Mouse (Mus musculus) liver, embryonic 12.5 days (tissue): ENCODE results near the gene Tbx1. TPM values are rescaled to one million over a fixed set of nuclear protein-coding genes. Genes with fewer than 3 reads are reported as not detected.

Experiments
- ATAC-seq: fragments of 200-750 bp; cut with Nextera tagmentation; 2 replicates; pipeline ENCODE4 v1.8.0; 2017; ENCODE audit warnings: moderate number of reproducible peaks, mild to moderate bottlenecking, moderate library complexity
- H3K27ac ChIP-seq: fragments of 300-500 bp; sonication (generic); 2 replicates; pipeline ENCODE4 v1.5.1; 2016; ENCODE audit warnings: mild to moderate bottlenecking
- H3K27me3 ChIP-seq: fragments of 300-500 bp; sonication (generic); replicated peaks from 2 replicates; pipeline ENCODE4 v1.6.1; 2016; ENCODE audit warnings: mild to moderate bottlenecking, moderate library complexity
- H3K36me3 ChIP-seq: fragments of 300-500 bp; sonication (generic); 2 replicates; pipeline ENCODE4 v1.6.1; 2016; ENCODE audit warnings: mild to moderate bottlenecking, moderate library complexity
- H3K4me1 ChIP-seq: fragments of 300-500 bp; sonication (generic); 2 replicates; pipeline ENCODE4 v1.6.1; 2016
- H3K4me2 ChIP-seq: fragments of 300-500 bp; sonication (generic); 2 replicates; pipeline ENCODE4 v1.6.1; 2016; ENCODE audit warnings: mild to moderate bottlenecking, moderate library complexity
- H3K4me3 ChIP-seq: fragments of 300-500 bp; sonication (generic); 2 replicates; pipeline ENCODE4 v1.5.1; 2016; ENCODE audit warnings: mild to moderate bottlenecking, moderate library complexity
- H3K9ac ChIP-seq: fragments of 300-500 bp; sonication (generic); 2 replicates; pipeline ENCODE4 v1.6.1; 2016; ENCODE audit warnings: mild to moderate bottlenecking, moderate library complexity
- H3K9me3 ChIP-seq: fragments of 300-500 bp; sonication (generic); replicated peaks from 2 replicates; pipeline ENCODE4 v1.6.1; 2016; ENCODE audit warnings: mild to moderate bottlenecking, moderate library complexity
- WGBS: fragments of 180-500 bp; shearing (Covaris S2); methylation state at CpG from one replicate; pipeline ENCODE4 v1.1.7; 2016; ENCODE audit not compliant: insufficient replicate concordance; 5-methylcytosine and 5-hydroxymethylcytosine counted together
- polyA plus RNA-seq: library from polyadenylated mRNA; unstranded; fragments of >200 nt; fragmentation: Nextera tagmentation; extraction: Ambion mirVana; gene quantifications from 2 replicates; pipeline ENCODE4 v1.2.1, GENCODE M21; 2016

Tbx1 gene
- polyA plus RNA-seq, 1 experiment from 2014 or later: not detected

DNA sequence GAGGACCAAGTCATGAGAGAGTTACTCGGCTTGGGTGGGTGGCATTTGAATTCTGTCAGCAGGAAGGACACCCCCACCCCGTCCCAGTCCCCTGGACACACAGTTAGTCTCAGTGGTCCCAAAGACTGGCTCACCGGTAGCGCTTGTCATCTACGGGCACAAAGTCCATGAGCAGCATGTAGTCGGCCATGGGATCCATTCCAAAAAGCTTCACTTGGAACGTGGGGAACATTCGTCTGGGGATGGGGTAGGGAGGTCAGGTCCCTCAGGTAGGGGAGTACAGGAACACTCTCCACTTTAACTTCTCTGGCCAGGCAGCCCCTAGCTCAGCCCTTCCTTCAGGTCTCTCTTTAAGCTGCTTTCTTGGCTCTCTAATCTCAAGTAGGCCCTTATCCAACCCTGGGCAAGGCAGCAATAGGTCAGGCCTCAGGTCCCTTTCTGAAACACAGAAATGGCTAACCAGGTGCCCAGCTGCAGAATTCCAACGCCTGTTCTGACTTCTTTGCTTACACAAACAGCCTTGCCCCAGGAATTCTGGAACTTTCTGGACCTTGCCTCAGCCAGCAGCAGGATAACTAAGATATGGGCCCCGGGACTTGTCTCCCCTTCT is 5.5 kb downstream of the Tbx1 start:
- H3K4me2 ChIP-seq: no peak overlapping the region
- 26% methylated on average over 10 of the region's 10 CpGs for WGBS
- no peak for ATAC-seq

DNA sequence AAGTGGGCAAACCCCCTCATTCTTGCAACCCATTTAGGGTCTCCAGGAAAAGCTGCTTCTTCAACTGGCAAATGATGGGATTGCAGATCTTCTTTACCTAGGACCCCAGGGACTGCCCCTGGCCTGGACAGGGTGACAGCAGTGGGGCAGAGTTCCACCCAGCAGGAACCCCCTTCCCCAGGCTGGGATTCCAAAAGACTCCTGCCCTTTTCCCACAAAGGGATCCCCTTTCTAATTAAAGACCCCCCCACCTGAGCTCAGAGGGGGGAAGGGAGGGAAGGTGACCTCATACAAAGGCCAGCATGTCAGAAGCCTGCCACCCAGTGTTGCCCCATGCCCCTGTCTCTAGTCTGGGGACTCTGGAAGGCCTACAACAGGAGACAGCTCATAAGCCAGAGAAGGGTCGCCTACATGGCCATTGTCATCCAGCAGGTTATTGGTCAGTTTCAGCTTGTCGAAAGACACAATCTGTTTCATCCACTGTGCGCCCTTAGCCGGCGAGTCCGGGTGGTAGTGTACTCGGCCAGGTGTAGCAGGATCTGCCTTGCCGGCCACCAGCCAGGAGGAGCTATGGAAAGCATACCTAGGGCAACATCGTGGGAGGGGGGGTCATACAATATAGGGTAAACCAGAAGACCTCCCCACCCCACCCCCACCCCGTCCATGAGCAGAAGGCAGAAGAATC is 6.7 kb downstream of the Tbx1 start:
- Histone ChIP-seq H3K27me3 (peaks cover 98% of the 10 kb centered on the region), H3K36me3 (no peaks in the 10 kb centered on the region), H3K4me2 (no peak overlapping the region), H3K27ac (no peak overlapping the region), H3K9ac (no peak overlapping the region), H3K9me3 (no peaks in the 10 kb centered on the region), H3K4me1 (peaks cover 34% of the 10 kb centered on the region), H3K4me3 (no peak overlapping the region)
- WGBS: 25% methylated on average over 10 of the region's 10 CpGs
- no peak for ATAC-seq

More for the DNA sequence above, 5.5 kb downstream of the Tbx1 start:
- no peaks in the 10 kb centered on the region for H3K9me3 ChIP-seq
- no peak overlapping the region for H3K4me3 ChIP-seq
- H3K9ac ChIP-seq: no peak overlapping the region
- peaks cover 38% of the 10 kb centered on the region for H3K4me1 ChIP-seq
- peaks cover 100% of the 10 kb centered on the region for H3K27me3 ChIP-seq
- H3K27ac ChIP-seq: no peak overlapping the region
- no peaks in the 10 kb centered on the region for H3K36me3 ChIP-seq

DNA sequence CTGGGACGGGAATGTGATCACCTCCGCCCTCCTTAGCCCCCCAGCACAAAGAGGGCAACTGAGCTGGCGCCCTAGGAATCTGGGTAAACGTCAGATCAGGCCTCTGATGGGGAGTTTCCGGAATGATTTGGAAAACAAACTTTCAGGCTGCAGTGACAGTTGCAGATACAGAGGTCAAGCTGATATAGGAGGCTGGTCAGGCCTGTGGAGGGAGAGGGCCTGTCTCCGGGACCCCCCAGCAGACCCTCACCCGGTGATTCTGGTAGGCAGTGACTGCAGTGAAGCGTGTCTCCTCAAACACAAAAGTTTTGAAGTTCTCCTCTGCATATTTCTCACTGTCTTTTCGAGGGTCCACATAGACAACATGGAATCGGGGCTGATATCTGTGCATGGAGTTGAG is 7.3 kb downstream of the Tbx1 start:
- no peaks in the 10 kb centered on the region for H3K9me3 ChIP-seq
- no peak overlapping the region for H3K27ac ChIP-seq
- H3K27me3 ChIP-seq: peaks cover 98% of the 10 kb centered on the region
- H3K9ac ChIP-seq: no peak overlapping the region
- no peak for ATAC-seq
- no peak overlapping the region for H3K4me3 ChIP-seq
- peaks cover 29% of the 10 kb centered on the region for H3K4me1 ChIP-seq
- 13% methylated on average over 10 of the region's 10 CpGs for WGBS
- no peaks in the 10 kb centered on the region for H3K36me3 ChIP-seq
- H3K4me2 ChIP-seq: no peak overlapping the region

DNA sequence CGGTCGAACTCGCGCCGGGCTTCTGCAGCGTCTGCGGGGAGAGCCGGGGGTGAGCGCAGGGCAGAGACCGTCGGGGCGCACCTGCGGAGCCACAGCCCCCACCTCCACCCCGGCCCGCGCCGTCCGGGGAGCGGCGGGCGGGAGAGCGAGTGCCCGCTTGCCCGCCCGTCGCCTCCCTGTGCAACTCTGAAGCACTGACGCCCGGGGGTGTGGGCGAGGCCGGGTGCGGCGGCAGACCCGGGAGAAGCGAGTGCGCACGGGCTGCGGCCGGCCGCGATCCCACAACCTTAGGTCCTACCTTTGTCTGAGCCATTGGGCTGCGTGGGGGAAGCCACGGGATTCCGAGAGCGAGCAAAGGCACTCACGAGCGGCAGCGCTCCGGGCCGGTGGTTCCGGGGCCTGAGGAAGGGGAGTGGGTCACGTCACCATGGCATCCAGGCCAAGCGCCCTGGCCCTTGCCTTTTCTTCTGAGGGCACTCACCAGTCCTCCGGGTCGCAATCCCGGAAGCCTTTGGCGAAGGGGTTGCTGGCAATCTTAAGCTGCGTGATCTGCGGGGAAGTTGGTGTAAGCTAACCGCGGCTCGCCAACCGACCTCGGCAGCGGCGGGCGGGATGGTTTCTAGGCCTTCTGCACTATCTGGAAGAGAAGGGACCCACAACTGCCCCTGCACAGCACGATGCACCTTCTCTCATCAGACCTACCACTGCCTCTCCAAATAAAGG is 7.9 kb downstream of the Tbx1 start:
- peak overlapping the region; percentile 56 for H3K4me2 ChIP-seq
- no peaks in the 10 kb centered on the region for H3K36me3 ChIP-seq
- no peak overlapping the region for H3K27ac ChIP-seq
- peaks cover 98% of the 10 kb centered on the region for H3K27me3 ChIP-seq
- peaks cover 23% of the 10 kb centered on the region for H3K4me1 ChIP-seq
- H3K9ac ChIP-seq: no peak overlapping the region
- 4% methylated on average over 66 of the region's 67 CpGs for WGBS
- ATAC-seq: no peak
- no peaks in the 10 kb centered on the region for H3K9me3 ChIP-seq
- peak overlapping the region; percentile 35 for H3K4me3 ChIP-seq

DNA sequence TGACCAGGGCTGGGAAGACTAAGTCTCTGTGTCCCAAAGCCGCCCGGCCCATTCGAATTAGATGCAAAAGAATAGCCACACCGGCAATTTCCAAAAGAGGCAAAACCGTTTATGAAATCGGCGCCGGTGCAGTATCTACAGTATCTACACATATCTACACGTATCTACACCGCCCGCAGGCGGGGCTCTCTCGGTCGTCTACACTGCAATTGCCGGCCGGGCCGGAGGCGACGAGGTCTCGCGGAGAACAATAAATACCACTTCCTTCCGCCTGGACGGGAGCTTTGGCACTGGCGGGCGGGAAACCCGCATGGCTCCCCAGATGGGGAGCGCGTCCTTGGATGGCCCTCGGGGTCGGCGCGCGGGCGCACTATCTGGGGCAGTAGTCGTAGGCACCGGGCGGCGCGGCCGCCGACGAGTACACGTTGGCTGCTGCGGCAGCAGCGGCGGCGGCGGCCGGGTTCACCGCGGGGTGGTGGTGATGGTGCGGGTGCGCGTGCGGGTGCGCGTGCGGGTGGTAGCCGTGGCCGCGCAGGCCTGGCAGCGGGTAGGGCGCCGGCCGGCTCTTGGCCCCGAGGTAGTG is 8.8 kb downstream of the Tbx1 start:
- 3% methylated on average over 65 of the region's 66 CpGs for WGBS
- Histone ChIP-seq H3K4me2 (peak overlapping the region; percentile 56), H3K27me3 (peaks cover 98% of the 10 kb centered on the region), H3K27ac (no peak overlapping the region), H3K4me3 (peak overlapping the region; percentile 35), H3K4me1 (peaks cover 22% of the 10 kb centered on the region), H3K9ac (no peak overlapping the region), H3K36me3 (no peaks in the 10 kb centered on the region), H3K9me3 (no peaks in the 10 kb centered on the region)
- no peak for ATAC-seq

DNA sequence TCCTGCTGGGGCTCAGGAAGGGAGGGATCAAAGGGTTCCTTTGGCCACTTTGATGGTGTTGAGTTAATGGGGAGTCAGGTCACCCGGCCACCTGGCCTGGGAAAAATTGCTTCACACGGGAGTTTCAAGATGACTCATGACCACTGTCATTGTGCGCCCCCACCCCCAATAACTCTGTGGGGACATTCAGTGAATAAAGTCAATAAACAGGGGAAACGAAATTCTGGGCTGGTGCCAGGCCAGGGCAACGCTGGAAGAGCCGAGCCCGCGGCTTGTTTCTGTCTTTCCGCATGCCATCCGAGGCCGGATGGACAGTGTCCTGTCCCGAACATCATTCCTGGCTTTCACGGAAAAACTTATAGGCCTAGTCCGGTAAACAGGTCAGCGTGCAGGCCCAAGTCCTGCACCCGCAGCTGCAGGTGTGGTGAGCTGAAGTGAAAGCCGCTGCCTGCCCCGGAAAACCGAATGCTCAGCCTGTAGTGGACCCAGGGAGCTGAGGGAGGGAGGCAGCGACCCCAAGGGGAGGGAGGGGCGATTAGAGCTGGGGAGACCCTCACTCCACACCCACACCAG is 9.3 kb downstream of the Tbx1 start:
- Histone ChIP-seq H3K9me3 (no peaks in the 10 kb centered on the region), H3K27me3 (peaks cover 97% of the 10 kb centered on the region), H3K36me3 (no peaks in the 10 kb centered on the region), H3K4me1 (peaks cover 16% of the 10 kb centered on the region), H3K9ac (no peak overlapping the region), H3K27ac (no peak overlapping the region), H3K4me2 (peak overlapping the region; percentile 56), H3K4me3 (peak overlapping the region; percentile 35)
- 8% methylated on average over 21 of the region's 21 CpGs for WGBS
- no peak for ATAC-seq

DNA sequence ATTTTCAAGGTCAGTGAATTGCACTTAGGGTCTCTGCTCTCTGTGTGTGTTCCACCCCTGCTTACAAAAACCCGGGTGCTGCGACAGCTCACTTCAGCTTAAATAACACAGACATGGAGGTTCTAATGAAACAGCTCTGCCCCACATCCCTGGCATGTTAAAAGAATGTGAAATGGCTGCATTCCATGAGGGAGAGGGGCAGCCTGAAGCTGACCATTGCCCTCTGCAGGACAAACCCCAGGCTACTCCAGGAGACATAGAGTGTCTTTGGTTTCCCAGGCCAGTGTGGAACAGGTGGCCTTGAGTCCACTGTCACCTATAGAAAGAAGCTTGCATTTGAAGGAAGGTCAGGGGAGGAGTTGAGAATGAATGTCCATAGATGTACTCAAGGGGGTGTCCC is 10.1 kb downstream of the Tbx1 start:
- Histone ChIP-seq H3K27me3 (peaks cover 94% of the 10 kb centered on the region), H3K27ac (no peak overlapping the region), H3K9me3 (no peaks in the 10 kb centered on the region), H3K36me3 (no peaks in the 10 kb centered on the region), H3K9ac (no peak overlapping the region), H3K4me3 (no peak overlapping the region), H3K4me2 (no peak overlapping the region), H3K4me1 (peaks cover 15% of the 10 kb centered on the region)
- 23% methylated on average over 2 of the region's 2 CpGs for WGBS
- no peak for ATAC-seq

DNA sequence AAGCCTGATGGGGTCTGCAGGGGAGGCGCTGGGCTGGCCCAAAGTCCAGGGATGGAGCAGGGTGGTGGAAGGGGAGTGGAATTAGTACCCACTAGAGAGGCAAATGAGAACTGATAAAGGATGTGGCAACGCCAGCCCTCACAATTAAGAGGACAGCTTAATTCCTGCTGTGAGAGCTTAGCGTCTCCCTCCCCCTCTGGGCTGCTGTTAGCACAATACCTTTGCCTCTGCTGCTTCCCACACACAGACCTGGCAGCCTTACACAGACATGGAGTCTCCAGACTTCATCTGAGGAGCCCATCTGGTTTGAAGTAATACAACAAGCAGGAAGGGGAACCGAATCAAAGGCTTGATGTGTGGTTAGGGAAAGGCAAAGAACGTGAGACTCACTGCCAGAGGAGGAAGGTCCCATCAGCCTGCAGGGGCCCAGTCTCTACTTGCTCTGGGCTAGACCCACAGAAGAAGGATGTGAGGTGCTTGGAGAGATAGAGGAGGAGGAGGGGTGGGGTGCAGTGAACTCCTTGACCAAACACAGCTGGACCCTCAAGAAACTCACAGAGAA is 12.8 kb downstream of the Tbx1 start:
- ATAC-seq: no peak
- WGBS: 20% methylated on average over 5 of the region's 5 CpGs

DNA sequence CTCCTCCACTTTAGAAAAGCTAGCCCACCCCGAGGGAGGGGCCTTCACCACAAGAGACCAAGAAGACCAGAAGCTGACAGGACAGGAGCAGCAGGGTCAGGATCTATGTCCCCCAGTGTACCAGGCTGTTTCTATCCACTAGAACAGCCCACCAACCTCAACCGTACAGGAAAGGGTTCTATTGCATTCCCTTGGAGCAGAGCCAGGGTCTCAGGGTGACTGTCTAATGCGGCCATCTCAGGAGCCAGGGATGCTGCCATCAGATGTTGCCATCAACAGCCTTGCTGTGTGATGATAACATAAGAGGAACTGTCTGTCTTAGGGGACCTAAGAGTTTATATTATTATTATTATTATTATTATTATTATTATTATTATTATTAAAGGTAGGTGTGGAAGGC is 13.4 kb downstream of the Tbx1 start:
- peaks cover 77% of the 10 kb centered on the region for H3K27me3 ChIP-seq

More for the DNA sequence above, 12.8 kb downstream of the Tbx1 start:
- no peaks in the 10 kb centered on the region for H3K9me3 ChIP-seq
- no peaks in the 10 kb centered on the region for H3K36me3 ChIP-seq
- H3K27me3 ChIP-seq: peaks cover 83% of the 10 kb centered on the region
- H3K4me1 ChIP-seq: peaks cover 14% of the 10 kb centered on the region
- no peak overlapping the region for H3K27ac ChIP-seq
- H3K9ac ChIP-seq: no peak overlapping the region
- no peak overlapping the region for H3K4me3 ChIP-seq
- no peak overlapping the region for H3K4me2 ChIP-seq

DNA sequence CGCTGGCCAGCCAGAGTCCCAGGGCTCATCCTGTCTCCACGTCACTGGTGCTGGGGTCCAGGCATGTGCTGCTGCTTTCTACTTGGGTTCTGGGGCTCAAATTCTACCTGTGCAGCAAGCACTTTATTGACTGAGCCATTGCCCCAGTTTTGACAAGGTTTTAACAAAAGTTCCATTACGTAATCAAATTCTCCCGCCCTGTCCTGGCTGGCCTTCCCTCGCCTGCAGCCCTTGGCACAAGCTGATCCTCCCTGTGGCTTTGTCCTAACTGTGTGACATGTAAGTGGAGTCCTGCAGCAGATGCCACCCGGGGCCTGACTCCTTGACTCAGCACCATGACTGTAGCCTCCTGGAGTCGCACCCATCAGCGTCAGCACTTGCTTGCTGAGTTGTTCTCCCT is 16.3 kb downstream of the Tbx1 start:
- no peak for ATAC-seq
- WGBS: 53% methylated on average over 8 of the region's 8 CpGs
- H3K4me2 ChIP-seq: no peak overlapping the region

More for the DNA sequence above, 13.4 kb downstream of the Tbx1 start:
- 42% methylated on average over 3 of the region's 3 CpGs for WGBS
- Histone ChIP-seq H3K4me2 (no peak overlapping the region), H3K9ac (no peak overlapping the region), H3K9me3 (no peaks in the 10 kb centered on the region), H3K27ac (no peak overlapping the region), H3K36me3 (no peaks in the 10 kb centered on the region), H3K4me1 (peaks cover 8% of the 10 kb centered on the region), H3K4me3 (no peak overlapping the region)
- no peak for ATAC-seq

DNA sequence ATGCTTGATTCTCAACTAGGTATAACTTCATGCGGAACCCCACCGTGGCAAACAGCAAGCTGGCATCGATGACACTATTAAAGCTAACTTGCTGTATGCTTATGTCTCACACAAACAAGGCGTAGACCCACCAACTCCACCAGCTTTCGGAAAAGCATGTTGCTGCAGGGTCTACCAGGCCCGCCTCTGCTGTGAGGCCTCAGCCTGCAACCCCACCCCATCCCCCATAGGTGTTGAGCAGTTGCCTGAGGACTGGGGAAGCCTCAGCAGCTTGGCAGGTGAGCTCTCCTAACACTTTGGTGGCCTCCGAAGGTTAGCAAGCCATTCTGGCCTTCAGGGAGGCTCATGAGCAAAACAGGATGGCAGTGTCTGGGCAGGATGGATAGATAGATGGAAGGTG is 21.9 kb downstream of the Tbx1 start:
- Histone ChIP-seq H3K4me1 (no peaks in the 10 kb centered on the region), H3K9ac (no peak overlapping the region), H3K9me3 (no peaks in the 10 kb centered on the region), H3K4me2 (no peak overlapping the region), H3K27ac (no peak overlapping the region), H3K36me3 (no peaks in the 10 kb centered on the region), H3K27me3 (peaks cover 12% of the 10 kb centered on the region; the same call in 1 of the 2 replicates), H3K4me3 (no peak overlapping the region)
- 66% methylated on average over 7 of the region's 7 CpGs for WGBS
- no peak for ATAC-seq

More for the DNA sequence above, 16.3 kb downstream of the Tbx1 start:
- H3K27ac ChIP-seq: no peak overlapping the region
- H3K9me3 ChIP-seq: no peaks in the 10 kb centered on the region
- H3K9ac ChIP-seq: no peak overlapping the region
- no peaks in the 10 kb centered on the region for H3K36me3 ChIP-seq
- H3K4me1 ChIP-seq: no peaks in the 10 kb centered on the region
- peaks cover 48% of the 10 kb centered on the region for H3K27me3 ChIP-seq
- H3K4me3 ChIP-seq: no peak overlapping the region
